Mouse (Mus musculus): ENCODE measurements around the gene Stard7.

DNA sequence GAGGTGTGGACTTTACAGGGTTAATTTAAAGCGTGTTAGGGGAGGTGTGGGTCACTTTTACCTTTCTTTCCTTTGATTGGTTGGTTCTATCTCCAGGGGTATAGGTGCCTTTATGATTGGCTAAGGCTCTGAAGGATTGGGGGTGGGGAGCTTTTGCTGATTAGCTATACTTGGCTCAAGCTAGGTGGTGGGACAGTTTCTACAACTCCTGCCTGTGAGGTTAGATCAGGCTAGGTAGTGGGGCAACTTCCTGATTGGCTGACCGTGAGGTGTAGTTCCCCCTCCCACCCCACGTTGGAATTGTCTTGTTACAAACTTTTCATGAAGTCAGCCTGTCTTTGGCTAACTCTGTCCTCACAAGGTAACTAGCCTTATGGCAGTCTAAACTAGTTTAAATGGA is 37.2 kb downstream of the Stard7 start:
- TF ChIP-seq CTCF (IDR thresholded peaks at IDR 0.05; ENCODE audit: low read depth, low read length) (no peak), POLR2AphosphoS5 (IDR thresholded peaks at IDR 0.05; ENCODE audit: insufficient replicate concordance, low read depth, low read length) (no peak), GATA1 (IDR thresholded peaks at IDR 0.05; ENCODE audit: borderline replicate concordance, low read length) (no peak), TAL1 (conservative IDR thresholded peaks at IDR 0.05; ENCODE audit: low read depth, low read length) (no peak), GATA2 (IDR thresholded peaks at IDR 0.05; ENCODE audit: borderline replicate concordance, low read depth, low read length) (no peak)
